Mouse (Mus musculus) MEL (cell line): ENCODE measurements around the gene Gnl3.

Experiments
- CTCF ChIP-seq, 3 experiments: IDR thresholded peaks in 2 of 3; conservative IDR thresholded peaks in 1 of 3; 2 replicates each; pipeline ENCODE4 v1.5.1; 2011 to 2012; ENCODE audit warnings: low read length in 3 of 3, low read depth in 2 of 3, mild to moderate bottlenecking in 2 of 3, improper control_type of control experiment in 1 of 3, inconsistent platforms in 1 of 3, mixed read lengths in 1 of 3, moderate library complexity in 1 of 3; ENCODE audit not compliant: control insufficient read depth in 1 of 3, insufficient read depth in 1 of 3, poor library complexity in 1 of 3, severe bottlenecking in 1 of 3
- E2F4 ChIP-seq: IDR thresholded peaks from 2 replicates; pipeline ENCODE4 v1.6.1; 2011; ENCODE audit warnings: low read depth, low read length, improper control_type of control experiment, borderline replicate concordance
- ELF1 ChIP-seq: IDR thresholded peaks from 2 replicates; pipeline ENCODE4 v1.6.1; 2014; ENCODE audit warnings: low read depth, mild to moderate bottlenecking, inconsistent platforms, low read length, improper control_type of control experiment, moderate library complexity
- GATA1 ChIP-seq: IDR thresholded peaks from 2 replicates; pipeline ENCODE4 v1.6.1; 2011; ENCODE audit warnings: low read depth, low read length, improper control_type of control experiment
- MAFK ChIP-seq: IDR thresholded peaks from 2 replicates; pipeline ENCODE4 v1.6.1; 2011; ENCODE audit warnings: low read depth, mild to moderate bottlenecking, low read length, improper control_type of control experiment, borderline replicate concordance
- POLR2A ChIP-seq, 2 experiments: IDR thresholded peaks; 2 replicates each; pipeline ENCODE4 v1.6.1; 2011 to 2012; ENCODE audit warnings: low read length in 2 of 2, mild to moderate bottlenecking in 2 of 2, control low read depth in 1 of 2, improper control_type of control experiment in 1 of 2, low read depth in 1 of 2, moderate library complexity in 1 of 2; ENCODE audit not compliant: control insufficient read depth in 1 of 2, insufficient read depth in 1 of 2, poor library complexity in 1 of 2
- RCOR1 ChIP-seq: IDR thresholded peaks from 2 replicates; pipeline ENCODE4 v1.6.1; 2012; ENCODE audit warnings: low read depth, mild to moderate bottlenecking, inconsistent platforms, low read length, improper control_type of control experiment
- TBP ChIP-seq: IDR thresholded peaks from 2 replicates; pipeline ENCODE4 v1.8.0; 2011; ENCODE audit warnings: low read depth, low read length, improper control_type of control experiment
- UBTF ChIP-seq: IDR thresholded peaks from 2 replicates; pipeline ENCODE4 v1.6.1; 2012; ENCODE audit warnings: low read depth, mild to moderate bottlenecking, inconsistent platforms, low read length, improper control_type of control experiment, moderate library complexity, borderline replicate concordance; ENCODE audit not compliant: insufficient read depth

DNA sequence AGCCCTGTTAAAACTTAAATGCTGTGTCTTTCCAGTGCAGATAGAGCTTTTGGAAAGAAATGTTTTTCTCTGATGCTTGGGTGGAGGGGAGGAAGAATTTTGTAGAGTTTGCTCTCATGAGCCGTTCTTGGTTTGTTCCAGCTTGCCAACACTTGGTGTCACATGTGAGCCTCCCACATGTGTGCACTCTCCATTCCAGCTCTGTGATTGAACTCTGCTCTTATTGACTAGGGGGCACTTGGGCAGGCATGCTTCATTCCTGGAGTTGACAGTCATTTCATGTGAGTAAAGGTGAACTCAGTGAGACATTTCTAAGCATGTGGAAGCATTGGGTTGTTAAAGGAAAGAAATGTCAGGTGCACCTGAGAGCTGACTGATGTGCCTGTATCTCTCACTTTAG, 3.6 kb upstream of the Gnl3 start:
- TF ChIP-seq CTCF (IDR thresholded peaks at IDR 0.05 in 2 of 3, conservative IDR thresholded peaks at IDR 0.05 in 1 of 3; ENCODE audit: control insufficient read depth in 1 of 3, insufficient read depth in 1 of 3, low read depth in 2 of 3, low read length in 3 of 3, poor library complexity in 1 of 3, severe bottlenecking in 1 of 3) (no peak), MAFK (no peak), TBP (no peak), POLR2A (IDR thresholded peaks at IDR 0.05; ENCODE audit: control insufficient read depth in 1 of 2, insufficient read depth in 1 of 2, low read depth in 1 of 2, low read length in 2 of 2, poor library complexity in 1 of 2) (no peak), ELF1 (no peak), E2F4 (no peak), GATA1 (no peak), RCOR1 (no peak), UBTF (no peak)
